Mouse (Mus musculus) midbrain, embryonic 11.5 days (tissue): ENCODE measurements at regions not wholly inside any gene's neighbourhood (a gene's known extent, or its start where the extent isn't known, plus 50 kb on each side); places are given as distances from the start of the nearest gene placed in this dataset.

Source experiments
- ATAC-seq: fragments of 200-750 bp; cut with Nextera tagmentation; 2 replicates; pipeline ENCODE4 v1.8.0; 2017; ENCODE audit warnings: moderate TSS enrichment, moderate library complexity; ENCODE audit not compliant: low FRiP score
- DNase-seq: peaks from one replicate; pipeline ENCODE4 v3.0.0; 2015; ENCODE audit warnings: low spot score; ENCODE audit errors: missing footprints
- H3K27ac ChIP-seq: fragments of 300-500 bp; sonication (generic); 2 replicates; pipeline ENCODE4 v1.5.1; 2014; ENCODE audit warnings: low read depth, low read length
- H3K27me3 ChIP-seq: fragments of 300-500 bp; sonication (generic); 2 replicates; pipeline ENCODE4 v1.6.1; 2014; ENCODE audit warnings: mild to moderate bottlenecking, low read length, moderate library complexity, mixed read lengths; ENCODE audit not compliant: control insufficient read depth, insufficient read depth
- H3K36me3 ChIP-seq: fragments of 300-500 bp; sonication (generic); 2 replicates; pipeline ENCODE4 v1.6.1; 2014; ENCODE audit warnings: mild to moderate bottlenecking, low read length, moderate library complexity, mixed read lengths; ENCODE audit not compliant: control insufficient read depth, insufficient read depth
- H3K4me1 ChIP-seq: fragments of 300-500 bp; sonication (generic); 2 replicates; pipeline ENCODE4 v1.6.1; 2014; ENCODE audit warnings: low read length; ENCODE audit not compliant: control insufficient read depth, insufficient read depth
- H3K4me2 ChIP-seq: fragments of 300-500 bp; sonication (generic); 2 replicates; pipeline ENCODE4 v1.6.1; 2014; ENCODE audit warnings: mild to moderate bottlenecking, moderate library complexity
- H3K4me3 ChIP-seq: fragments of 300-500 bp; sonication (generic); 2 replicates; pipeline ENCODE4 v1.5.1; 2014; ENCODE audit warnings: low read depth, low read length
- H3K9ac ChIP-seq: fragments of 300-500 bp; sonication (generic); 2 replicates; pipeline ENCODE4 v1.6.1; 2014; ENCODE audit warnings: low read length
- H3K9me3 ChIP-seq: fragments of 300-500 bp; sonication (generic); 2 replicates; pipeline ENCODE4 v1.6.1; 2016; ENCODE audit warnings: low read length; ENCODE audit not compliant: control insufficient read depth
- WGBS: fragments of 180-500 bp; shearing (Covaris S2); extraction: QIAGEN DNeasy Blood & Tissue Kit; methylation state at CpG from one replicate; pipeline ENCODE4 v1.1.7; 2014; 5-methylcytosine and 5-hydroxymethylcytosine counted together

DNA sequence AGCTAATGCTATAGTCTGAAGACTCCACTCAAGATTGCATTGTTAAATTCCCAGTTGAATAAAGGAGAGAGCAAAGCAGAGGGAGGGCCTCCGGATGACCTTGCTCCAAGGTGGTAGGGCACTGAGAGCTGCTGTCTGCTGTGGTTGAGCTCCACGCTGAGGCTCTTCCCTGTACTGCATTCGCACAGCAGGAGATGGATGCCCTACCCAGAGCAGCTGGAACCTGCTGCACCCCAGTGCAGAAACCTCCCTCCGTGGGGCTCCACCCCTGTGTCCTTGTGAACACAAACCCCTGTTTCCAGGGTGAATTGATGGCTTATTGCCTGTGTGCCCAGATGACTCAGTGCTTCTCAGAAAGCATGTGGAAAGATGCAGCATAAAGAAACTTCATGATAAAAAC is 404.3 kb downstream of the Rpl36a-ps1 start:
- peak; percentile 90 for ATAC-seq
- Histone ChIP-seq H3K27ac (no peak overlapping the region), H3K9me3 (no peaks in the 10 kb centered on the region)

GRCm38 (mm10) chr14:98571644-98572043 is 402.1 kb upstream of the Dach1 start:
- DNase-seq (no peak), ATAC-seq (no peak)
- WGBS, result 90% methylated on average over 1 of the region's 1 CpGs
- H3K4me3 ChIP-seq, result no peak overlapping the region
- H3K27ac ChIP-seq, result no peak overlapping the region
- H3K9ac ChIP-seq, result no peak overlapping the region
- no peaks in the 10 kb centered on the region for H3K27me3 ChIP-seq
- no peaks in the 10 kb centered on the region for H3K36me3 ChIP-seq
- H3K9me3 ChIP-seq, result no peaks in the 10 kb centered on the region
- no peaks in the 10 kb centered on the region for H3K4me1 ChIP-seq
- no peak overlapping the region for H3K4me2 ChIP-seq

More for the DNA sequence above, 404.3 kb downstream of the Rpl36a-ps1 start:
- H3K9ac ChIP-seq, result no peak overlapping the region
- H3K36me3 ChIP-seq, result no peaks in the 10 kb centered on the region
- no peak overlapping the region for H3K4me3 ChIP-seq
- no peak overlapping the region for H3K4me2 ChIP-seq
- no peaks in the 10 kb centered on the region for H3K27me3 ChIP-seq
- H3K4me1 ChIP-seq, result no peaks in the 10 kb centered on the region
- DNase-seq, result no peak
- 12% methylated on average over 4 of the region's 4 CpGs for WGBS

DNA sequence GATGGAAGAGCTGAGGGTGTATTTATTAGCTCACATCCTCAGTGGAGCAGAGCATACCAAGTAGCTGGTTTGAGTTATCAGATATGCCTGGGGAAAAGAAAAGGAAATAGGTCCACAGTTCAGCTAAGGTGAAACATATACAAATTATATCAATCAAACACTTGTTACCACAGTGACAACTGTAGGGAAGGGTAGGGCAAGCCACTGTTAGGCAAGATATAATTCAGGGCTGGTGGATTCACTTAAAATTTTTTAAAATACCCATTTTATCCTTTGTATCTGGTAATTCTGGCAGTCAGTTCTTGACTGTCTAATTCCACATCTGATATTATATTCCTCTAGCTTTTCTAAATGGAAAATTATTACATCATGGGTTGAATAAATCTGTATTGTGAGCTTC is 392.4 kb upstream of the Dach1 start:
- ATAC-seq (no peak), DNase-seq (no peak)
- H3K9ac ChIP-seq, result no peak overlapping the region

GRCm38 (mm10) chr14:98539792-98540191 is 370.2 kb upstream of the Dach1 start:
- Histone ChIP-seq H3K36me3 (no peaks in the 10 kb centered on the region), H3K9me3 (no peaks in the 10 kb centered on the region), H3K4me1 (peaks cover 5% of the 10 kb centered on the region; the same call in 1 of the 2 replicates), H3K27ac (no peak overlapping the region), H3K4me3 (no peak overlapping the region), H3K9ac (no peak overlapping the region), H3K4me2 (no peak overlapping the region), H3K27me3 (no peaks in the 10 kb centered on the region)
- DNase-seq, result no peak
- ATAC-seq, result no peak
- 87% methylated on average over 1 of the region's 1 CpGs for WGBS

More for the DNA sequence above, 392.4 kb upstream of the Dach1 start:
- Histone ChIP-seq H3K4me2 (no peak overlapping the region), H3K4me3 (no peak overlapping the region), H3K27ac (no peak overlapping the region), H3K36me3 (no peaks in the 10 kb centered on the region), H3K9me3 (no peaks in the 10 kb centered on the region), H3K27me3 (no peaks in the 10 kb centered on the region), H3K4me1 (no peaks in the 10 kb centered on the region)

DNA sequence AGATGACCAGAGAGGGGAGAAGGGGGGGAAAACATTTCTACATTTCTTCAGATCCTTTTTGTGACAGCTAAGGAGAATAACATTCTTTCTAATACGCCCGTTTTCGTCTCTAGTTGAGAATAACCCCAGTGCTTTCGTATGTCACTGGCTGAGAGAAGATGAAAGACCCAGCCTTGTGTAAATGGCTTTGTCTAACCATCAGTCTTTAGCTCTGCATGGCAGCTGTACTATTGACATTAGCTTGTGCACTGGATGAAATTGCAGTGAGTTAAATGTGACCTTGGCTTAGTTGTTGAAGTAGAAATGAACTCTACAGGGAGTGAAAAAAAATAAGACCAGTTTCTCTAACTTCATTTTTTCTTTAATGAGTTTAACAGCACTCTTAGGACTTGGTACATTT is 368.7 kb upstream of the Dach1 start:
- H3K27ac ChIP-seq, result no peak overlapping the region
- ATAC-seq, result peak; percentile 81; the same call in 1 of the 2 replicates
- no peaks in the 10 kb centered on the region for H3K36me3 ChIP-seq
- 35% methylated on average over 4 of the region's 4 CpGs for WGBS
- H3K27me3 ChIP-seq, result no peaks in the 10 kb centered on the region
- DNase-seq, result peak; percentile 85
- no peak overlapping the region for H3K4me3 ChIP-seq
- H3K9ac ChIP-seq, result no peak overlapping the region
- peaks cover 5% of the 10 kb centered on the region; the same call in 1 of the 2 replicates for H3K4me1 ChIP-seq
- no peaks in the 10 kb centered on the region for H3K9me3 ChIP-seq
- H3K4me2 ChIP-seq, result no peak overlapping the region

- ATAC-seq (no peak), DNase-seq (no peak)
- 90% methylated on average over 10 of the region's 10 CpGs for WGBS
- H3K9ac ChIP-seq, result no peak overlapping the region
- no peaks in the 10 kb centered on the region for H3K36me3 ChIP-seq
- H3K27ac ChIP-seq, result no peak overlapping the region
- H3K4me1 ChIP-seq, result peaks cover 5% of the 10 kb centered on the region; the same call in 1 of the 2 replicates
- H3K27me3 ChIP-seq, result no peaks in the 10 kb centered on the region
- H3K4me3 ChIP-seq, result no peak overlapping the region
- no peak overlapping the region for H3K4me2 ChIP-seq
- H3K9me3 ChIP-seq, result no peaks in the 10 kb centered on the region
Measured at GRCm38 (mm10) chr14:98533600-98533999, 364.0 kb upstream of the Dach1 start.

- no peak overlapping the region for H3K4me2 ChIP-seq
- no peaks in the 10 kb centered on the region for H3K9me3 ChIP-seq
- no peaks in the 10 kb centered on the region for H3K4me1 ChIP-seq
- DNase-seq (no peak), ATAC-seq (no peak)
- H3K36me3 ChIP-seq, result no peaks in the 10 kb centered on the region
- WGBS, result 93% methylated on average over 3 of the region's 3 CpGs
- H3K9ac ChIP-seq, result no peak overlapping the region
- no peak overlapping the region for H3K27ac ChIP-seq
- H3K27me3 ChIP-seq, result no peaks in the 10 kb centered on the region
- no peak overlapping the region for H3K4me3 ChIP-seq
Measured at GRCm38 (mm10) chr14:98520966-98521365, 351.4 kb upstream of the Dach1 start.

- no peaks in the 10 kb centered on the region for H3K27me3 ChIP-seq
- DNase-seq (no peak), ATAC-seq (no peak)
- no peak overlapping the region for H3K4me2 ChIP-seq
- no peaks in the 10 kb centered on the region for H3K36me3 ChIP-seq
- H3K9me3 ChIP-seq, result no peaks in the 10 kb centered on the region
- H3K27ac ChIP-seq, result no peak overlapping the region
- no peaks in the 10 kb centered on the region for H3K4me1 ChIP-seq
- 92% methylated on average over 6 of the region's 6 CpGs for WGBS
- H3K4me3 ChIP-seq, result no peak overlapping the region
- no peak overlapping the region for H3K9ac ChIP-seq
Measured at GRCm38 (mm10) chr14:98505321-98505720, 335.8 kb upstream of the Dach1 start.

DNA sequence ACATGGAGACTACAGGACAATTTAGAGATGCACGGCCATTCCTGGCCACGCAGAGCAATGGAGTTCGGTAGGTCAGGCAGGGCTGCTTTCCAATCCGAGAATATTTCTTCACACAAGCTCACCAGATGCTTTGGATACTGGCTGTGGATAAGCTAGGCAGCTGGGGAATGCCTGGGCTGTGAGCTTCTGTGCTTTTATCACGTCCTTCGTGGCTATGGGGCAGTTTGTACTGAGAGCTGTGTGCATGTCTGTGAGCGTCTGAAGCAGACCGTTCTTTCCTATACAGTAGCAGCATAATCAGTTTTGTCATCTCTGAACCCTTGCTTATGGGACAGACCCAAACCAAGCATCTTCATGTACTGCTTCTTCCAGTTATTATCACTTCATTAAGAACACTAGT is 307.9 kb upstream of the Dach1 start:
- H3K27ac ChIP-seq, result no peak overlapping the region
- no peak overlapping the region for H3K4me2 ChIP-seq
- DNase-seq, result no peak
- no peaks in the 10 kb centered on the region for H3K36me3 ChIP-seq
- 90% methylated on average over 8 of the region's 8 CpGs for WGBS
- H3K4me3 ChIP-seq, result no peak overlapping the region
- ATAC-seq, result no peak
- no peaks in the 10 kb centered on the region for H3K4me1 ChIP-seq
- H3K9me3 ChIP-seq, result no peaks in the 10 kb centered on the region
- no peaks in the 10 kb centered on the region for H3K27me3 ChIP-seq
- H3K9ac ChIP-seq, result no peak overlapping the region
